Mouse (Mus musculus) cerebellum, adult 11-12 months (tissue): Measurements from ENCODE around the gene Ttc21a.

Source experiments
- DNase-seq: peaks from one replicate; pipeline ENCODE4 v3.0.0; 2022

Ttc21a gene

GRCm38 (mm10) chr9:119937005-119937773 is at the start of gene Ttc21a, which contains the start of gene Gorasp1:
Ttc21a (plus strand) TSS chr9:119937606.
Gorasp1 (minus strand) TSS chr9:119937565.
- DNase-seq = peak; percentile 91

- DNase-seq = no peak
These were observed 48.6 kb upstream of the Ttc21a start for GRCm38 (mm10) chr9:119888843-119889246.

- no peak for DNase-seq
These were observed 48.0 kb upstream of the Ttc21a start for GRCm38 (mm10) chr9:119889446-119889845.

- no peak for DNase-seq
These were observed 46.7 kb upstream of the Ttc21a start for GRCm38 (mm10) chr9:119890692-119891091.

- no peak for DNase-seq
These were observed 43.5 kb upstream of the Ttc21a start for GRCm38 (mm10) chr9:119893881-119894280.

- peak; percentile 97 for DNase-seq
These were observed 42.9 kb upstream of the Ttc21a start, which contains the start of gene Wdr48 for GRCm38 (mm10) chr9:119894339-119895009. Wdr48 (plus strand) TSS chr9:119894878.

- no peak for DNase-seq
These were observed 42.2 kb upstream of the Ttc21a start for GRCm38 (mm10) chr9:119895040-119895721.

GRCm38 (mm10) chr9:119899446-119899845 is 38.0 kb upstream of the Ttc21a start:
- DNase-seq = no peak

- no peak for DNase-seq
These were observed 34.8 kb upstream of the Ttc21a start for GRCm38 (mm10) chr9:119902410-119903151.

GRCm38 (mm10) chr9:119908708-119909107 is 28.7 kb upstream of the Ttc21a start:
- DNase-seq = no peak

GRCm38 (mm10) chr9:119909931-119910330 is 27.5 kb upstream of the Ttc21a start:
- DNase-seq = no peak

- DNase-seq = no peak
These were observed 24.1 kb upstream of the Ttc21a start for GRCm38 (mm10) chr9:119913087-119913838.

GRCm38 (mm10) chr9:119919858-119920257 is 17.5 kb upstream of the Ttc21a start:
- DNase-seq = no peak

GRCm38 (mm10) chr9:119923462-119923861 is 13.9 kb upstream of the Ttc21a start:
- no peak for DNase-seq

- no peak for DNase-seq
These were observed 12.2 kb upstream of the Ttc21a start for GRCm38 (mm10) chr9:119925120-119925657.

GRCm38 (mm10) chr9:119925729-119926128 is 11.7 kb upstream of the Ttc21a start:
- DNase-seq = no peak

GRCm38 (mm10) chr9:119926497-119926896 is 10.9 kb upstream of the Ttc21a start:
- no peak for DNase-seq

- DNase-seq = no peak
These were observed 5.0 kb upstream of the Ttc21a start for GRCm38 (mm10) chr9:119932358-119932757.

- DNase-seq = no peak
These were observed 3.7 kb upstream of the Ttc21a start for GRCm38 (mm10) chr9:119933675-119934074.

- no peak for DNase-seq
These were observed 1.1 kb downstream of the Ttc21a start for GRCm38 (mm10) chr9:119938496-119938895.

GRCm38 (mm10) chr9:119939646-119940045 is 2.2 kb downstream of the Ttc21a start:
- no peak for DNase-seq

GRCm38 (mm10) chr9:119941407-119941806 is 4.0 kb downstream of the Ttc21a start:
- no peak for DNase-seq
